Mouse (Mus musculus) gastrocnemius, postnatal 14 days (tissue): ENCODE data around the gene Gabrb2. TPM values are rescaled to one million over a fixed set of nuclear protein-coding genes. Genes with fewer than 3 reads are reported as not detected.
A peak's percentile ranks its signal among the peaks of the same experiment; 100 is the strongest.

Experiments
- DNase-seq: peaks from one replicate; pipeline ENCODE4 v3.0.0; 2021; ENCODE audit warnings: mixed read lengths
- intact Hi-C: fragments of 180-260 bp; cut with DNase I; formaldehyde crosslinking; loops from one replicate; pipeline ENCODE4 v1.15.1; 2025; ENCODE audit warnings: low total_unique reads
- long read RNA-seq, 2 experiments: library from polyadenylated mRNA; stranded (forward); transcript quantifications; one replicate each; pipeline ENCODE4 v2.0.0; 2021
- total RNA-seq, 2 experiments: library from RNA; stranded (reverse); gene quantifications; 2 replicates each; pipeline ENCODE4 v1.2.3; 2021

Gene Gabrb2
- under 1 TPM; 0.82 to 0.84 TPM for total RNA-seq
- long read RNA-seq, experiment 1, partial matches to known transcripts, result 0 of 1 reads
- long read RNA-seq, experiment 1, other reads (novel, unspliced or antisense), result 0 of 1 reads
- long read RNA-seq, experiment 2, result 0 reads

DNA sequence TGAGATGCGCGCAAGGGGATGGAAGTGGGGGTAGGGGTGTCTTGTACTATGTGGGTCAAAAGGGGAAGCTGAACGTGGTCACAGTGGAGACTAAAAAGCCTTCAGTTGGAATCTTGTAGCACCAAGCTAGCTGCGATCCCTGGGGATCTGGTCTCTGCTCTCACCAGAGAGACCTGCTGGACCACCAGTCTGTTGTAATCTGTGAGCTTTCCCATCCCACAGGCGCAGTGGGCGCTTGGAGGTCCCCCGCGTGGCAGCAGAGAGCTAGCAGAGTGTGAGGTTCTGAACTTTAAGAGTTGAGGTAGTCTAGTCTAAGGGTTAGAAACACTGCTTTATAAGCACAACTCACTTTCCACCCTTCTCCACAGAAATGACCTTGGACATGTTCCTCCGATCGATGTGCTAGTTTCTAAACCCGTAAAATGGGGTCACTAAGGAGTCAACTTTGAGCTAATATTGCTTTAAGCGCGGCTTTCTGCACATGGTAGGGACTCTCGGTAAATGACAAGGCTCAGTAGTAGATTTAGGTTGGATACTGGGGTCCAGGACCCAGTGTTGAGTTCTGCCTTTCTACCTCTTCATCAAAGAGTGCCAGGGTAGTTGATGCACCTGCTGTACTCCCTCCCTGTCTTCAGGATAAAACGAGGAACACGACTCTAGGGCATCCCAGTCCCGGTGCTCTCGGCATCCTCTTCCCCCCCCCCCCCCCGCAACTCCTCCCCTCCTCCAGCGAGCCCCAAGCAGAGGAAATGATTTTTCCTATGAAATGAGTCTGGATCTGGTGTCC is at the start of gene Gabrb2:
Gene Gabrb2 (plus strand): TSS at position 762 of the 787 bp plus-strand sequence.
- DNase-seq, result no peak
- intact Hi-C loops, result no loop called here

GRCm38 (mm10) chr11:42378983-42379382 is 40.6 kb upstream of the Gabrb2 start:
- intact Hi-C loops, result no loop called here

DNA sequence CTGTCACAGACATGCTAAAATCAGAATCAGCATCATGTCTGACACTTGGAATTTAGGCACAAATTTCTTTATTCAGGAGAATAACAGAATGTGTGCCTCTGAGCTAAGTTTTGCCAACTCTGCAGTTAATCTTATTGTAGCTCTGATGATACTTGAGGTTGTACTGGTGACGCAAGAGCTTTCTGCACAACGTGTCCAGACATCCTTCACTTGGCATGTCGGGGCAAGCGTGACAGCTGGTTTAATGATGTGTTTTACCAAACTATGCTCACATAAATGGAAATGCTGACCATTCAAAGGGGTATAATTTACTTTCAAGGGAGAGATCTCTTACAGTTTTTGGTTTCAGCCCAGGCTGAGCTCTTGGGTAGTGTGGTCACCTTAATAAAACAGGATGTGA is 33.1 kb upstream of the Gabrb2 start:
- intact Hi-C loops, result no loop called here
- no peak for DNase-seq

More at GRCm38 (mm10) chr11:42378983-42379382, 40.6 kb upstream of the Gabrb2 start:
- no peak for DNase-seq

- intact Hi-C loops, result no loop called here
- no peak for DNase-seq
Measured at GRCm38 (mm10) chr11:42390682-42391290, 28.8 kb upstream of the Gabrb2 start.

DNA sequence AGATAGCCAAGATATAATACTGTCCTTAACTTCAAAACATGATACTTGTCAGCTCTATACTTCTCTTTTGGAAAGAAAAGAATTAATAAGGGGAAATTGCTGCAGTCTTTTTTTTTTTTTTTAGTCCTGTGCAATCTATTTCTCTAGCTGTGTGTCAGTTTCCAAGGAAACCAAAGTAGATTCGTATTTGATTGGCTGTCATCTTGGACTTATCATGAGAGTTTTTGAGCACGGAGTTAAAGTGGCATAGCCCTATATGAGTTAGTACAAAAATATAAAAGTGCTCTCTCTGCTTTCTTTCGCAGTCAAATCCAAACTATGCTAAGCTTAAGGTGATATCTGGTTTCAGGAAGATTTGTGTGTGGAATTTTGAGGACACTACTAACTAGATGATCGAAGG is 26.1 kb upstream of the Gabrb2 start:
- intact Hi-C loops, result no loop called here

DNA sequence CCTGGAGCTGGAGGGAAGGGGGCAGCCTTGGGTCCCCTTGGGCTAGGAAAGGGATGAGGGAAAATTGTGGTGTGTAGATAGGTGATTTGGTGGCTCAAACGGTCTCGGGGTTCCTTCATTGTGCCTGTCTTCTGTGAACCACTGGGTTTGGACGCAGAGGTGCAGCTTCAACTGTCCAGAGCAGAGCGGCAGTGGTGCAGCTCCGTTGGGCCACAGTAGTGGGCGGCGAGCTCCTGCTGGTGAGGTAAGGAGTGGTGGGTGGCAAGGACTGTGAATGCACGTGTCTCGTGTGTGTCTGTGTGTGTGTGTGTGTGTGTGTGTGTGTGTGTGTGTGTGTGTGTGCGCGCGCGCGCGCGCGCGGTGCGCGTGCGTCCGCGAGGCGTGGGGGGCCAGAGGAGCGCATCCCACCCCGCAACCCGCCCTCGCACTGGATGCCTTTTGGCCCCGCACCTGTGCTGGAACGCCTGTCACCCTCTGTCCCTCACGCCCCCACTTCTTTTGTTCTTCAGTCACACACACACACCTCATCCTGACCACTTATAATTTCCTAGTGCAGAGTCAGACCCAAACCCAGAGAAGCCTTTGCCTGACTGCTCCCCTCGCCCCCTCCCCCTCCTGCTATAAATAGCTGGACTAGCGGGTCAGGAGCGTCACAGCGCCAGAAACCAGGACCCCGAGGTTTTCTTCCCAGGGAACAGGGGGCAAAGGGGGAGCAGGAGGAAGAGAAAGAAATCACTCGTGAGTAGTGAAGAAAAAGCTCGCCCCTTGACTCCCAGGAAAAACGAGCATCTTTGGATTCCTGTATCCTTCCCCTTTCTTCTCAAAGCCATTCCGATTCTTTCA is 455 bp downstream of the Gabrb2 start:
- intact Hi-C loops, result no loop called here
- DNase-seq, result no peak

More for the DNA sequence above, 26.1 kb upstream of the Gabrb2 start:
- DNase-seq, result no peak

DNA sequence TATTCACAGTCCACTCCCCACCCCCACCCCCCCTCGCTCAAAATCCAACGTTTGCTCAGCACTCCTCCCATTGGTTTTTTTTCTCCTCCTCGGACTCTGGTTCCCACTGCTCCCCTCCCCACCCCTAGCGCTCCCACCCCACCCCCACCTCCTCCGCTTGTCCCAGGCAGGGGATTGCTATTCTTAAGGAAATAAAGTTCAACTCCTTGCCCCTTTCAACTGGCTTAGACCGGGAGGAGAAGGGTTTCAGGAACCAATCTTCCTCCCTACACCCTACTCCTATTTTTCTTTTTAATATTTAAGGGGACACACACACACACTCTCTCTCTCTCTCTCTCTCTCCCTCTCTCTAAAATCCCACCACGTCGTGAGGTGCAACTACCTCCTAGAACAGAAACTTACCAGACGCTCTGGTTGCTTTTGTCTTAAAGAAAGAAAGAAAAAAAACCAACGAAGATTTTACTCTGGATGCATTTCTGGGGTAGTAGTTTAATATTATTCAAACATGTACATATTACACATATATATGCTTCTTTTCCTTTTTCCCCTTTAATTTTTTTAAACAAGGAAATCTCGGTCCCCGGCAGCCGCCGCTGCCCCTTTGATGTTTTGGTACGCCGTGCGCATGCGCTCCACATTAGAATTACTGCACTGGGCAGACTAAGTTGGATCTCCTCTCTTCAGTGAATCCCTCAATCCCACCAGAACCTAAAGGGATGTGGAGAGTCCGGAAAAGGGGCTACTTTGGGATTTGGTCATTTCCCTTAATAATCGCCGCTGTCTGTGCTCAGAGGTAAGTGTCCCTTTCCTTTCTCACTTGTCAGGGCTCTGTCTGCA is 1.3 kb downstream of the Gabrb2 start:
- intact Hi-C loops, result no loop called here
- peak; percentile 17 for DNase-seq

DNA sequence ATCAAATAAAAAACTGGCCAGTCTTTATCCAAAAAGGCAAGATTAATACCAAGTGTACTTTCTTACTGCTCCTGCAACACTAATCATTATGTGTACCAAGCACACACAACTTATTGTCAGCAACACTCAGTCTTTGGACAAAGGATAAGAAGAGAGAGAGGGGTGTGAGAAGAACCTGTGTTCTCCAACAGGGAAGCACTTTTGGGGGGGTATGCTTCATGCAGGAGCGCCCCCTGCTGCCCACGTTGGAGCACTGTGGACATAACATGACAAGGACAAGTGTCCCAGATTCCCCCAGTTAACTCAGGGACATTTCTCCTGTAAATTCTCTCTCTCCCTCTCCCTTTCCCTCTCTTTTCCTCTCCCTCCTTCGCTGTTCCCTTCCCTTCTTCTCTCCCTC is 3.7 kb downstream of the Gabrb2 start:
- intact Hi-C loops, result no loop called here
- peak; percentile 12 for DNase-seq

GRCm38 (mm10) chr11:42431495-42431894 is 11.9 kb downstream of the Gabrb2 start:
- intact Hi-C loops, result no loop called here
- no peak for DNase-seq

- intact Hi-C loops, result no loop called here
- no peak for DNase-seq
Measured at GRCm38 (mm10) chr11:42438978-42439377, 19.4 kb downstream of the Gabrb2 start.

- DNase-seq, result no peak
- intact Hi-C loops, result no loop called here
Measured at GRCm38 (mm10) chr11:42443641-42444040, 24.1 kb downstream of the Gabrb2 start.

GRCm38 (mm10) chr11:42448929-42449328 is 29.4 kb downstream of the Gabrb2 start:
- intact Hi-C loops, result no loop called here
- no peak for DNase-seq

DNA sequence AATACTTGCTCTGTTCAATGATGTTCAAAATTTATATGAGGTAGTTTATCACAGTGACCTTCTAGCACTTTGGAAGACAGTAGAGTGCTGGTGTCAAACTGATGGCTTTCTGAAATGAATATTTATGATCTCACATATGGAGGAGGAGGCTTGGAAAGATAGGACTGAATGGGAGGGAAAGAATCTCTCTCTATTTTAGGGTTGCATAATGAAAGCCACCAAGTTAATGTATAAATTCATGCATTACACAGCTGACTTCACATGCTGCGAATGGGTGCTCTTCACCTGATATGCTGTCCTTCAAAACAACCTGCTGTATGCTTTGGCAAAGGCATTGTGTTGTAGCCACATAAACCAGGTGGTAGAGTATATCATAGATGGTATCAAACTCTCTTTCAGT is 44.6 kb downstream of the Gabrb2 start:
- DNase-seq, result no peak
- intact Hi-C loops, result no loop called here

- intact Hi-C loops, result no loop called here
- no peak for DNase-seq
Measured at GRCm38 (mm10) chr11:42468381-42468780, 48.8 kb downstream of the Gabrb2 start.

DNA sequence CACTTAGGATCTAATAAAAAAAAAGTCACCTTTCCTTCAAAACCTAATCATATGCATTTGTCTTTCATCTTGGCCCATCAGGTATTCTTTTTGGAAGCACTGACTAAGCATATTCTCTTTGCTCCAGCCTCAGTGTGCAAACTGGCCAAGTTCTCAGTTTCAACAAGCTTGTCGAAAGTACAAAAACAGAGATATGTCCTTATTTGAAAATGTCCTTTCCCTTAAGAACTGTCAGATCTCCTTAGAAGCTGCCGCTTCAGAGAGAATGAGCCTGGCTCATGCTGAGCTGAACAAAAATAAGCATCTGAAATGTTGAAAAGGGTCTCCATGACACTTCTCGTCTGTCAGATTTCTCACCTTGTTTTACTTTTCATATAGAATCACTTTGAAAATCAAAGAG is 55.0 kb downstream of the Gabrb2 start:
- intact Hi-C loops, result no loop called here
- no peak for DNase-seq

GRCm38 (mm10) chr11:42487625-42488024 is 68.1 kb downstream of the Gabrb2 start:
- intact Hi-C loops, result no loop called here
- no peak for DNase-seq

GRCm38 (mm10) chr11:42501166-42501565 is 81.6 kb downstream of the Gabrb2 start:
- no peak for DNase-seq
- intact Hi-C loops, result no loop called here

GRCm38 (mm10) chr11:42505436-42505835 is 85.9 kb downstream of the Gabrb2 start:
- intact Hi-C loops, result no loop called here
- no peak for DNase-seq

- intact Hi-C loops, result no loop called here
- DNase-seq, result no peak
Measured at GRCm38 (mm10) chr11:42505911-42506310, 86.4 kb downstream of the Gabrb2 start.
